Mouse (Mus musculus) C2C12 (cell line): ENCODE data around the gene Elp1. TPM values are rescaled to one million over a fixed set of nuclear protein-coding genes. Genes with fewer than 3 reads are reported as not detected.

Source experiments
- H3K27me3 ChIP-seq: one replicate; pipeline ENCODE4 v1.6.1; 2011; ENCODE audit not compliant: control insufficient read depth, insufficient read depth, insufficient read length
- H3K36me3 ChIP-seq: one replicate; pipeline ENCODE4 v1.6.1; 2011; ENCODE audit not compliant: control insufficient read depth, insufficient read depth
- H3K4me3 ChIP-seq: one replicate; pipeline ENCODE4 v1.5.1; 2011; ENCODE audit warnings: mild to moderate bottlenecking, control low read depth; ENCODE audit not compliant: poor library complexity, insufficient read depth, severe bottlenecking
- H3K79me2 ChIP-seq: one replicate; pipeline ENCODE4 v1.6.1; 2011; ENCODE audit not compliant: control insufficient read depth, insufficient read depth
- H3K79me3 ChIP-seq: one replicate; pipeline ENCODE4 v1.6.1; 2011; ENCODE audit warnings: low read depth, control low read depth
- H3ac ChIP-seq: one replicate; pipeline ENCODE3; 2011; ENCODE audit warnings: low read depth; ENCODE audit not compliant: control insufficient read depth, insufficient read length
- CEBPB ChIP-seq: IDR thresholded peaks from one replicate; pipeline ENCODE4 v1.6.1; 2011; ENCODE audit warnings: low read depth, mild to moderate bottlenecking, control low read depth, moderate library complexity
- CTCF ChIP-seq: IDR thresholded peaks from one replicate; pipeline ENCODE4 v1.5.1; 2011; ENCODE audit not compliant: control insufficient read depth, insufficient read depth, insufficient read length
- FOSL1 ChIP-seq: IDR thresholded peaks from one replicate; pipeline ENCODE4 v1.8.0; 2011; ENCODE audit warnings: mild to moderate bottlenecking, low read length; ENCODE audit not compliant: poor library complexity, insufficient read depth, severe bottlenecking
- MAX ChIP-seq: IDR thresholded peaks from one replicate; pipeline ENCODE4 v1.6.1; 2011; ENCODE audit warnings: mild to moderate bottlenecking, control low read depth
- MYOD1 ChIP-seq: IDR thresholded peaks from one replicate; pipeline ENCODE4 v1.6.1; 2011; ENCODE audit warnings: low read depth; ENCODE audit not compliant: control insufficient read depth, insufficient read length
- MYOG ChIP-seq: IDR thresholded peaks from one replicate; pipeline ENCODE4 v1.6.1; 2011; ENCODE audit not compliant: control insufficient read depth, insufficient read length; ENCODE audit errors: extremely low read depth
- USF1 ChIP-seq: IDR thresholded peaks from one replicate; pipeline ENCODE4 v1.6.1; 2011; ENCODE audit warnings: low read depth, mild to moderate bottlenecking, control low read depth, moderate library complexity
- long read RNA-seq, 2 experiments: library from polyadenylated mRNA; unstranded; transcript quantifications; one replicate each; pipeline ENCODE4 v2.0.0; 2019 to 2020
- polyA plus RNA-seq: library from polyadenylated mRNA; unstranded; fragments of >200 nt; fragmentation: generic; extraction: Trizol; gene quantifications from one replicate; pipeline ENCODE4 v1.2.1, GENCODE M21; 2012; ENCODE audit warnings: missing spikeins

Gene Elp1
- polyA plus RNA-seq: 27.2 TPM
- long read RNA-seq, experiment 1, full-length matches to known transcripts: 2 of 4 reads
- long read RNA-seq, experiment 1, partial matches to known transcripts: 2 of 4 reads
- long read RNA-seq, experiment 1, other reads (novel, unspliced or antisense): 0 of 4 reads
- long read RNA-seq, experiment 2, full-length matches to known transcripts: 105 of 209 reads
- long read RNA-seq, experiment 2, partial matches to known transcripts: 80 of 209 reads
- long read RNA-seq, experiment 2, other reads (novel, unspliced or antisense): 24 of 209 reads

DNA sequence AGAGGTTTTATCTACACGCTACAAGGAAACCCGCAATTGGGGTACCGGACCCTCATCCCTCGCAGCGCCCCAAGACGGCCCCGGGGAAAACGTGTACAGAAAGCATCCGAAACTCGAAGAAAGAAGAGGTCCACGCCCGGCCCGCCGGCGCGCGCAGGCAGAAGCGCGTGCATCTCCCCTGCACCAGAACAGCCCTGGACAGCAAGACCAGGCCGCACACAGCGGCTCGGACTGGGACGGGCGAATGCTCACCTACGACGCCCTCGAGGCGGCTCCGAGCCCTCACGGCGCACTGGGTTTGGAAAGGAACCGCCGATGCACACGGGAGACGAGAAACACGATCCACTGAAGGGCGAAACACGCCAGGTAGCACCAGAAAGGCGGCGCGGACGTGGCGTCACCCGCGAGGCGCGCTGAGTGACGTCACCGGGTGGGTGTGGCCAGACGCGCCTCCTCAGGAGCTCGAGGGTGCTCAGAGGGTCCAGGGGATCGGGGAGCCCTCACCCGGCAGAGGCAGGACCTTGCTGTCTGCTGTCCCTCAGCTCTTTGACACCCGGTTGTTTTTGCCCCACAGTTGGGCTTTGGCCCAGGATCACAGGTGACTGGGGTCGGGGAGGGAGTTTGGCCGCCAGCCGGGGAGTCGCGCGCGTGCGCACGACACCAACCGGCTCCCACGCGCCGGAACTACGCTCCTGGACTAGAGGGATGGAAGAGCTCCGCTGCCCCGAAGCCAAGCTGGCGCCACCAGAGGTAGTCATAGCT lies at the start of gene Elp1, which contains the start of gene Fam206a:
Gene Elp1, minus strand, starts transcription at position 425 of the 762 bp plus-strand sequence.
Gene Fam206a, plus strand, starts transcription at position 439 of the 762 bp plus-strand sequence.
- peak within 1 kb of the TSS; percentile 78 for H3K4me3 ChIP-seq
- H3K27me3 ChIP-seq: no peaks in the 10 kb centered on the region
- H3K79me2 ChIP-seq: peaks cover 49% of the 10 kb centered on the region
- H3ac ChIP-seq: peak within 1 kb of the TSS; percentile 90
- H3K36me3 ChIP-seq: peaks cover 44% of the 10 kb centered on the region
- peaks cover 38% of the 10 kb centered on the region for H3K79me3 ChIP-seq
- TF ChIP-seq MYOG: no peak
- no peak for TF ChIP-seq CEBPB
- no peak for TF ChIP-seq USF1
- TF ChIP-seq MAX: no peak
- no peak for TF ChIP-seq CTCF
- no peak for TF ChIP-seq MYOD1
- no peak for TF ChIP-seq FOSL1

DNA sequence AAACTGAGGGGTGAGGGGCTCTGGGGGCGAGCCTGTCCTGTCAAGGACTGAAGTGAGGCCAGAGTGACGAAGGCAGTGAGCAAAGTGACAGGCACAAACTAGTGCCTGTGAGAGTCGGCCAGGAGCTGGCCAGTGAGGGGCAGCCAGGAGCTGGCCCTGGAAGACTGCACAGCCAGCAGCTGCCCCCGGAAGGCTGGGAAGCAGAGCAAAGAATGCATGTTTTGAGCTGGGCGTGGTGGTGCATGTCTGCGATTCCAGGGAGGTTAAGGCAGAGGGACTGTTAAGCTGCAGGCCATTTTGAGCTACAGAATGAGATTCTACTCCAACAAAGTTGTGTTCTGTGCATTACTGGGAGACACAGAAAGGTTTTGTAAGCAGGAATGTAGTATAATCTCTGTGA lies 48.6 kb upstream of the Elp1 start:
- H3K4me3 ChIP-seq: no peak overlapping the region
- no peak overlapping the region for H3ac ChIP-seq
- H3K79me2 ChIP-seq: peaks cover 77% of the 10 kb centered on the region
- no peak for TF ChIP-seq MYOD1
- no peak for TF ChIP-seq CEBPB
- TF ChIP-seq USF1: no peak
- TF ChIP-seq MYOG: no peak
- no peak for TF ChIP-seq FOSL1
- no peak for TF ChIP-seq CTCF
- no peak for TF ChIP-seq MAX
- H3K79me3 ChIP-seq: peaks cover 32% of the 10 kb centered on the region
- peaks cover 10% of the 10 kb centered on the region for H3K36me3 ChIP-seq
- no peaks in the 10 kb centered on the region for H3K27me3 ChIP-seq

DNA sequence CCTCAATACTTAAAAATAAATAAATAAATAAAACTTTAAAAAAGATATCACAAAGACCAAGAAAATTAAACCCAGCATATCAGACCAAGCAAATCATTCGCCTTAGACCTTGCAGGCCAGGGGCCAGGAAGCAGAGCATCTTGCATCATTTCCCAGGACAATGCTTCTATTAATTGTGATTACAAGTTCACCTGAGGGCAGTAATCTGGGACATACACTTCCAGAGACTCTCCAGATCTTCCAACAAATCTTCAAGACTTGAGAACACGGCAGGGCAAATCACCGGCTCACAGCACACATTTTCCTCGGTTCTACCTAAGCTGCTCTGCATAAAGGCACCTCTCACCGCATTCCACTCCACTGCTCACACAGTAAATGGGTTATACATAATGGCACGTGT lies 45.9 kb upstream of the Elp1 start:
- H3K4me3 ChIP-seq: no peak overlapping the region
- H3K79me2 ChIP-seq: peaks cover 52% of the 10 kb centered on the region
- no peaks in the 10 kb centered on the region for H3K27me3 ChIP-seq
- TF ChIP-seq MAX (no peak), MYOG (no peak), CEBPB (no peak), FOSL1 (no peak), CTCF (no peak), MYOD1 (no peak), USF1 (no peak)
- peaks cover 16% of the 10 kb centered on the region for H3K79me3 ChIP-seq
- H3ac ChIP-seq: no peak overlapping the region
- peaks cover 32% of the 10 kb centered on the region for H3K36me3 ChIP-seq

DNA sequence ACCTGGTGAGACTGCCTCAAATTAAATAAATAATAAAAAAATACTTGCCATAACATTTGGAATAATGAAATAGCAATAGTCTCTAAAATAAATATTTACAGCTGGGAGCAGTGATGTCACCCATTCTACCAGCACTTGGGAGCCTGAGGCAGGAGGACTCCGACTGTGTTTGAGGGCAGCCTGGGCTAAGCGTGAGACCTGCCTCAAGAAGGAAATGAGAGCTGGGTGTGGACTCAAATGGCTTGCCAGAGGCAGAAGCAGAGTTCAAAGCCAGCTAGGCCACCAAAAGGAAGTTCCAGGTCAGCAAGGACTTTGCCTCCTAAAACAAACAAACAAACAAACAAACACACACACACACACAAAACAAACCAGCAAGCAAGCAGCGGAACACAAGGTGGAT lies 45.3 kb upstream of the Elp1 start:
- Histone ChIP-seq H3ac (no peak overlapping the region), H3K4me3 (no peak overlapping the region), H3K27me3 (no peaks in the 10 kb centered on the region), H3K36me3 (peaks cover 32% of the 10 kb centered on the region), H3K79me3 (peaks cover 9% of the 10 kb centered on the region), H3K79me2 (peaks cover 46% of the 10 kb centered on the region)
- TF ChIP-seq CTCF: no peak
- no peak for TF ChIP-seq USF1
- TF ChIP-seq MAX: no peak
- no peak for TF ChIP-seq MYOG
- TF ChIP-seq MYOD1: no peak
- TF ChIP-seq FOSL1: no peak
- TF ChIP-seq CEBPB: no peak

DNA sequence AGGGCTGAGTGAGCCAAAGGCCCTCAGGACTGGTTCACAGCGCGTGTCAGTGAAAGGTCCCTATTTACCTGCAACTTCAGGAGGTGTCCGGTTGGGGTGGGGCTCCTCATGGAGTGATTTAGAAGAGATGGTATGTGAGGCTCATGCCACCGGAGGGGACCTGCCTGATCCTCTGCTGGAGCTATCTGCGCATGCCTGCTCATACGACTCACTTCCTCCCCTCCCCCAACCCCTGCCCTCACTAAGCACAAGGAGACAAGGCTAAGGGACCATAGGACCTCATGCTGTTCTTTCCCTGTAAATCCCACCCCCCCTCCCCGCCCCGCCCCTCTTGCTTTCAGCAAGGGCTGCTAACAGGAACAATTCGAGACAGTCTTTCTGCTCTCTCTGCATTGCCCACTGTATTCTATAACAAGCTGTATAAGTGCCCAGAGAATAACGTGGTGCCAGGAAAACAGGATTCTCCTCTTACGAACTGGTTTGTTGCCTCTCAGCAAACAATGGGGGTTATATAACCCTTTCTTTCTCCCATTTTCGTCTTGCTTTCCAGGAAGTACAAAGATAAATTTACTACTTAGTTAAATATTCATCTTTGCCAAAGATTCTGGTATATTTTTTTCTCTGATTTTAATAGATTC lies 43.9 kb upstream of the Elp1 start:
- peaks cover 6% of the 10 kb centered on the region for H3K79me3 ChIP-seq
- H3ac ChIP-seq: no peak overlapping the region
- TF ChIP-seq MYOD1 (no peak), USF1 (no peak), MYOG (no peak), FOSL1 (no peak), MAX (no peak), CTCF (no peak), CEBPB (no peak)
- peaks cover 38% of the 10 kb centered on the region for H3K36me3 ChIP-seq
- H3K4me3 ChIP-seq: no peak overlapping the region
- H3K27me3 ChIP-seq: no peaks in the 10 kb centered on the region
- H3K79me2 ChIP-seq: peaks cover 32% of the 10 kb centered on the region
